Mouse (Mus musculus) lung, postnatal 0 days (tissue): ENCODE data around the gene Dagla. TPM values are rescaled to one million over a fixed set of nuclear protein-coding genes. Genes with fewer than 3 reads are reported as not detected.

Experiments
- ATAC-seq: fragments of 200-750 bp; cut with Nextera tagmentation; 2 replicates; pipeline ENCODE4 v1.8.0; 2017; ENCODE audit warnings: moderate library complexity
- DNase-seq: peaks from one replicate; pipeline ENCODE4 v3.0.0-alpha.2; 2016; ENCODE audit warnings: low spot score
- H3K27ac ChIP-seq: fragments of 300-500 bp; sonication (generic); 2 replicates; pipeline ENCODE4 v1.5.1; 2014; ENCODE audit warnings: antibody characterized with exemption, mild to moderate bottlenecking, low read length, mixed read lengths
- H3K27me3 ChIP-seq: fragments of 300-500 bp; sonication (generic); replicated peaks from 2 replicates; pipeline ENCODE4 v1.6.1; 2014; ENCODE audit warnings: low read length, mixed read lengths; ENCODE audit not compliant: insufficient read depth
- H3K36me3 ChIP-seq: fragments of 300-500 bp; sonication (generic); 2 replicates; pipeline ENCODE4 v1.6.1; 2014; ENCODE audit warnings: low read length, mixed read lengths; ENCODE audit not compliant: insufficient read depth
- H3K4me1 ChIP-seq: fragments of 300-500 bp; sonication (generic); 2 replicates; pipeline ENCODE4 v1.6.1; 2014; ENCODE audit warnings: antibody characterized with exemption, low read depth, low read length, mixed read lengths; ENCODE audit not compliant: insufficient read depth
- H3K4me2 ChIP-seq: fragments of 300-500 bp; sonication (generic); replicated peaks from 2 replicates; pipeline ENCODE4 v1.6.1; 2014; ENCODE audit warnings: low read depth, mild to moderate bottlenecking, low read length, moderate library complexity, mixed read lengths
- H3K4me3 ChIP-seq: fragments of 300-500 bp; sonication (generic); 2 replicates; pipeline ENCODE4 v1.5.1; 2014; ENCODE audit warnings: low read depth, low read length
- H3K9ac ChIP-seq: fragments of 300-500 bp; sonication (generic); replicated peaks from 2 replicates; pipeline ENCODE4 v1.6.1; 2014; ENCODE audit warnings: low read depth, mild to moderate bottlenecking
- H3K9me3 ChIP-seq: fragments of 300-500 bp; sonication (generic); 2 replicates; pipeline ENCODE4 v1.6.1; 2016; ENCODE audit warnings: low read length, mixed read lengths
- CTCF ChIP-seq: IDR thresholded peaks from 2 replicates; pipeline ENCODE4 v1.5.1; 2016; ENCODE audit warnings: antibody characterized with exemption, mild to moderate bottlenecking
- EP300 ChIP-seq: IDR thresholded peaks from 2 replicates; pipeline ENCODE4 v1.6.1; 2016; ENCODE audit warnings: antibody characterized with exemption, mild to moderate bottlenecking, control low read depth
- WGBS: fragments of 180-500 bp; shearing (Covaris S2); extraction: QIAGEN DNeasy Blood & Tissue Kit; methylation state at CpG from one replicate; pipeline ENCODE4 v1.1.7; 2014; 5-methylcytosine and 5-hydroxymethylcytosine counted together
- polyA plus RNA-seq: library from polyadenylated mRNA; unstranded; fragments of >200 nt; fragmentation: Nextera tagmentation; extraction: Ambion mirVana; gene quantifications from 2 replicates; pipeline ENCODE4 v1.2.1, GENCODE M21; 2015

Dagla gene
- polyA plus RNA-seq, 1 experiment from 2014 or later: 1.2 TPM

- Histone ChIP-seq H3K4me1 (no peaks in the 10 kb centered on the region), H3K27ac (no peak overlapping the region), H3K4me3 (no peak overlapping the region), H3K27me3 (no peaks in the 10 kb centered on the region), H3K36me3 (peaks cover 42% of the 10 kb centered on the region), H3K9me3 (no peaks in the 10 kb centered on the region), H3K4me2 (no peak overlapping the region), H3K9ac (no peak overlapping the region)
- DNase-seq: no peak
- TF ChIP-seq CTCF: no peak
- no peak for TF ChIP-seq EP300
- ATAC-seq: no peak
- 78% methylated on average over 4 of the region's 4 CpGs for WGBS
These were observed 93.8 kb downstream of the Dagla start for GRCm38 (mm10) chr19:10210885-10211284.

GRCm38 (mm10) chr19:10208851-10209250 lies 95.8 kb downstream of the Dagla start:
- Histone ChIP-seq H3K4me1 (no peaks in the 10 kb centered on the region), H3K9ac (no peak overlapping the region), H3K27me3 (no peaks in the 10 kb centered on the region), H3K9me3 (no peaks in the 10 kb centered on the region), H3K4me3 (no peak overlapping the region), H3K27ac (no peak overlapping the region), H3K36me3 (peaks cover 42% of the 10 kb centered on the region), H3K4me2 (no peak overlapping the region)
- no peak for TF ChIP-seq EP300
- TF ChIP-seq CTCF: no peak
- 65% methylated on average over 3 of the region's 3 CpGs for WGBS
- DNase-seq (no peak), ATAC-seq (no peak)

- Histone ChIP-seq H3K9me3 (no peaks in the 10 kb centered on the region), H3K9ac (no peak overlapping the region), H3K36me3 (peaks cover 35% of the 10 kb centered on the region), H3K4me3 (no peak overlapping the region), H3K27me3 (no peaks in the 10 kb centered on the region), H3K4me2 (peak overlapping the region; percentile 73; the same call in 1 of the 2 replicates), H3K27ac (peak overlapping the region; percentile 93), H3K4me1 (0 out of 2 replicates have a peak, but pooled peaks cover 3% of the 10 kb centered on the region)
- peak; percentile 38 for ATAC-seq
- DNase-seq: peak; percentile 54
- WGBS: 47% methylated on average over 6 of the region's 6 CpGs
- TF ChIP-seq CTCF (peak; percentile 40), EP300 (no peak)
These were observed 99.6 kb downstream of the Dagla start for GRCm38 (mm10) chr19:10205051-10205450.

- H3K9ac ChIP-seq: peak overlapping the region; percentile 74
- TF ChIP-seq EP300 (peak; percentile 82; the same call in 1 of the 2 replicates), CTCF (peak; percentile 53)
- H3K27me3 ChIP-seq: no peaks in the 10 kb centered on the region
- 0 out of 2 replicates have a peak, but pooled peaks cover 3% of the 10 kb centered on the region for H3K4me1 ChIP-seq
- peak overlapping the region; percentile 84 for H3K4me3 ChIP-seq
- DNase-seq: peak; percentile 93
- H3K9me3 ChIP-seq: no peaks in the 10 kb centered on the region
- H3K4me2 ChIP-seq: peak overlapping the region; percentile 73
- H3K36me3 ChIP-seq: peaks cover 35% of the 10 kb centered on the region
- peak; percentile 69 for ATAC-seq
- H3K27ac ChIP-seq: peak overlapping the region; percentile 93
- WGBS: 0% methylated on average over 5 of the region's 5 CpGs
These were observed 100.1 kb downstream of the Dagla start for GRCm38 (mm10) chr19:10204616-10205001.

GRCm38 (mm10) chr19:10203848-10204615 lies 100.6 kb downstream of the Dagla start, which contains the start of the genes Tmem258 and Fen1:
Gene Tmem258 (plus strand): TSS chr19:10204014.
Gene Fen1 (minus strand): TSS chr19:10204169.
- H3K4me1 ChIP-seq: 0 out of 2 replicates have a peak, but pooled peaks cover 3% of the 10 kb centered on the region
- DNase-seq (peak; percentile 96), ATAC-seq (peak; percentile 92)
- H3K36me3 ChIP-seq: peaks cover 33% of the 10 kb centered on the region
- no peaks in the 10 kb centered on the region for H3K27me3 ChIP-seq
- whole genome bisulfite sequencing: under 1% methylated on average over 40 of the region's 40 CpGs
- no peak for TF ChIP-seq EP300
- TF ChIP-seq CTCF: no peak
- H3K9ac ChIP-seq: peak within 1 kb of the TSS; percentile 74
- H3K4me2 ChIP-seq: peak within 1 kb of the TSS; percentile 73
- H3K4me3 ChIP-seq: peak within 1 kb of the TSS; percentile 84
- H3K27ac ChIP-seq: peak within 1 kb of the TSS; percentile 93
- H3K9me3 ChIP-seq: no peaks in the 10 kb centered on the region

GRCm38 (mm10) chr19:10203146-10203847 lies 101.4 kb downstream of the Dagla start:
- no peaks in the 10 kb centered on the region for H3K27me3 ChIP-seq
- H3K9ac ChIP-seq: peak overlapping the region; percentile 74
- H3K36me3 ChIP-seq: peaks cover 28% of the 10 kb centered on the region
- H3K27ac ChIP-seq: peak overlapping the region; percentile 93
- ATAC-seq: no peak
- TF ChIP-seq CTCF (no peak), EP300 (no peak)
- H3K9me3 ChIP-seq: no peaks in the 10 kb centered on the region
- 0 out of 2 replicates have a peak, but pooled peaks cover 3% of the 10 kb centered on the region for H3K4me1 ChIP-seq
- DNase-seq: no peak
- H3K4me3 ChIP-seq: peak overlapping the region; percentile 84
- WGBS: under 1% methylated on average over 23 of the region's 23 CpGs
- H3K4me2 ChIP-seq: peak overlapping the region; percentile 73
